Mouse (Mus musculus) right cerebral cortex, postnatal 36 days (tissue): Measurements from ENCODE around the gene Tdrd9.

ENCODE experiments used
- DNase-seq, 2 experiments: peaks; one replicate each; pipeline ENCODE4 v3.0.0; 2022; ENCODE audit warnings: low spot score in 2 of 2, mixed read lengths in 1 of 2

Tdrd9 gene

GRCm38 (mm10) chr12:111963339-111963738 is 8.0 kb upstream of the Tdrd9 start:
- DNase-seq = no peak

- DNase-seq = peak; percentile 91 to 93
These were observed 4.6 kb upstream of the Tdrd9 start, which contains the start of gene Atp5mpl for GRCm38 (mm10) chr12:111966683-111967173. TSS of gene Atp5mpl (minus strand) at chr12:111966977.

GRCm38 (mm10) chr12:111970085-111970484 is 1.3 kb upstream of the Tdrd9 start:
- no peak for DNase-seq

GRCm38 (mm10) chr12:111972504-111972903 is 1.1 kb downstream of the Tdrd9 start:
- no peak for DNase-seq

- no peak for DNase-seq
These were observed 3.2 kb downstream of the Tdrd9 start for GRCm38 (mm10) chr12:111974578-111974977.

GRCm38 (mm10) chr12:111977138-111977537 is 5.8 kb downstream of the Tdrd9 start:
- DNase-seq = no peak

- DNase-seq = no peak
These were observed 6.9 kb downstream of the Tdrd9 start for GRCm38 (mm10) chr12:111978274-111978673.

- no peak for DNase-seq
These were observed 9.6 kb downstream of the Tdrd9 start, which contains the start of gene Rd3l for GRCm38 (mm10) chr12:111980887-111981367. TSS of gene Rd3l (minus strand) at chr12:111981317.

GRCm38 (mm10) chr12:111981831-111982230 is 10.5 kb downstream of the Tdrd9 start:
- DNase-seq = no peak

- no peak for DNase-seq
These were observed 11.8 kb downstream of the Tdrd9 start for GRCm38 (mm10) chr12:111983165-111983564.

GRCm38 (mm10) chr12:111986756-111987155 is 15.4 kb downstream of the Tdrd9 start:
- no peak for DNase-seq

GRCm38 (mm10) chr12:111992626-111993025 is 21.3 kb downstream of the Tdrd9 start:
- no peak for DNase-seq

- no peak for DNase-seq
These were observed 23.8 kb downstream of the Tdrd9 start for GRCm38 (mm10) chr12:111995161-111995560.

GRCm38 (mm10) chr12:111999735-112000134 is 28.4 kb downstream of the Tdrd9 start:
- no peak for DNase-seq

GRCm38 (mm10) chr12:112001223-112001622 is 29.9 kb downstream of the Tdrd9 start:
- peak; percentile 32 to 49 for DNase-seq

- DNase-seq = no peak
These were observed 41.3 kb downstream of the Tdrd9 start for GRCm38 (mm10) chr12:112012511-112013270.

GRCm38 (mm10) chr12:112013271-112013801 is 42.0 kb downstream of the Tdrd9 start:
- DNase-seq = no peak

- no peak for DNase-seq
These were observed 45.0 kb downstream of the Tdrd9 start for GRCm38 (mm10) chr12:112016346-112016745.

GRCm38 (mm10) chr12:112023306-112023705 is 51.9 kb downstream of the Tdrd9 start:
- no peak for DNase-seq

GRCm38 (mm10) chr12:112024581-112025310 is 53.4 kb downstream of the Tdrd9 start:
- DNase-seq = no peak

- DNase-seq = no peak
These were observed 54.1 kb downstream of the Tdrd9 start for GRCm38 (mm10) chr12:112025457-112025856.
